Mouse (Mus musculus) cortical plate, adult 2 months (tissue): ENCODE measurements around the gene Dek. TPM values are rescaled to one million over a fixed set of nuclear protein-coding genes. Genes with fewer than 3 reads are reported as not detected.

Source experiments
- H3K27ac ChIP-seq: fragments of 200-500 bp; 2 replicates; pipeline ENCODE4 v1.5.1; 2012; ENCODE audit warnings: low read length, control low read depth, inconsistent platforms; ENCODE audit not compliant: insufficient read depth
- H3K4me1 ChIP-seq: fragments of 200-500 bp; 2 replicates; pipeline ENCODE4 v1.6.1; 2011; ENCODE audit warnings: low read length; ENCODE audit not compliant: control insufficient read depth, insufficient read depth
- H3K4me3 ChIP-seq: fragments of 200-500 bp; 2 replicates; pipeline ENCODE4 v1.5.1; 2011; ENCODE audit warnings: mild to moderate bottlenecking, low read length, control low read depth; ENCODE audit not compliant: insufficient read depth
- CTCF ChIP-seq: fragments of 200-500 bp; IDR thresholded peaks from 2 replicates; pipeline ENCODE4 v1.5.1; 2011; ENCODE audit warnings: mild to moderate bottlenecking, control low read depth, low read length; ENCODE audit not compliant: insufficient read depth; ENCODE audit errors: extremely low read depth
- POLR2A ChIP-seq: fragments of 200-500 bp; IDR thresholded peaks from 2 replicates; pipeline ENCODE4 v1.6.1; 2011; ENCODE audit warnings: mild to moderate bottlenecking, low read length, control low read depth; ENCODE audit not compliant: insufficient read depth; ENCODE audit errors: extremely low read depth
- polyA plus RNA-seq: library from polyadenylated mRNA; depleted of rRNA; stranded (reverse); fragments of >200 nt; gene quantifications from 2 replicates; pipeline ENCODE4 v1.2.3, GENCODE M21; 2012

Dek gene
- polyA plus RNA-seq, 1 experiment, result 41.4 TPM

DNA sequence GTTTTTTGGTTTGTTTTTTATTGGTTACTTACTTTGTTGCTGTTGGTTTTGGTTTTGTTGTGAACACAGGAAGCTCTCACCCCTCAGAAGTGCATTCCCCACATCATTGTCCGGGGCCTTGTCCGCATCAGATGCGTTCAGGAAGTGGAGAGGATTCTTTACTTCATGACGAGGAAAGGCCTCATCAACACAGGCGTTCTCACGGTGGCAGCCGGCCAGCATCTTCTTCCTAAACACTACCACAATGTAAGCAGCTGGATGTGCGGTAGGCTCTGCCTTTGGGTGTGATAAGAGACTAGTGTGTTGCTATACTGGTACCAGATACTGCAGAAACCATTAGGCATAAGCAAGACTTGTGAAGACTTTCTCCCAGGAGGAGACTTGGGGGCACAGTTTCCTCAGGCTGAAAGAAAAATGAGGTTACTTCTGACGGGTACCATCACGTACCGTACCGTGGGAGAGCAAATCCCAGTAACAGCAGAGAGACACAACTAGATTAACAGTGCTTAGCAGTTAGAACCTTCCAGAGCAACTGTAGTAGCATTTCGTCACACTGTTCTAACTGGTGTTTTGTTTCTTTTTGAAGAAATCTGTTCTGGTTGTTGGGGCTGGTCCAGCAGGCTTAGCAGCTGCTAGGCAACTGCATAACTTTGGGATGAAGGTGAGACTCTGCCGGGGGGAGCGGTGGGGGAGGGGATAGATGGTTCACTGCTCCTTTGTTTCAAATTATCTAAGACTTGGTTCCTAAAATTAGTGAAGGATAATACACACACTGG lies 41.8 kb downstream of the Dek start:
- TF ChIP-seq CTCF (no peak), POLR2A (no peak)
- H3K4me3 ChIP-seq, result no peak overlapping the region
- no peak overlapping the region for H3K27ac ChIP-seq
- no peaks in the 10 kb centered on the region for H3K4me1 ChIP-seq

- H3K27ac ChIP-seq, result no peak overlapping the region
- H3K4me1 ChIP-seq, result no peaks in the 10 kb centered on the region
- TF ChIP-seq CTCF, result no peak
- no peak for TF ChIP-seq POLR2A
- H3K4me3 ChIP-seq, result no peak overlapping the region
Measured at GRCm38 (mm10) chr13:47062756-47063155, 43.2 kb downstream of the Dek start.

- peaks cover 2% of the 10 kb centered on the region for H3K4me1 ChIP-seq
- no peak overlapping the region for H3K27ac ChIP-seq
- H3K4me3 ChIP-seq, result no peak overlapping the region
- TF ChIP-seq POLR2A (no peak), CTCF (no peak)
Measured at GRCm38 (mm10) chr13:47056781-47057180, 49.2 kb downstream of the Dek start.

DNA sequence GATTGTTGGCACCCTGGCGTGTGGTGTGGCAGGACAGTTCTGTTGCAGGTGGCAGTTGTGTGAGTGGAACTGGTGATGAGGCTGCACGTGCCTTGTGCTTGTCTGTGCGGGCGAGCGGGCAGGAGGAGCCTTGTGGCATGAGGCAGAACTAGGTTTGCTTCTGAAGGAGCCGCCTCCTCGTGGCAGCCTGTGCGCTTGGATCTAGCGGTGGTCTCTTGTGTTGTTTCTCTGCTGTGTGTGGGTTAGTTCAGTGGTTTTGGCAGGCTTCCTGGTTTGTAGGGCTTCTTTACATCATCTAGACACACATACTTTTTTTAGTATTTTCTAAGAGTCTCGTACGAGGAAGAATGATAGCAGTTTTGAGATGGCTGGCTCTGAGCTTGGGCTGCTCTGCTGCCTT lies 49.9 kb downstream of the Dek start:
- TF ChIP-seq POLR2A (no peak), CTCF (no peak)
- Histone ChIP-seq H3K4me1 (peaks cover 2% of the 10 kb centered on the region), H3K4me3 (no peak overlapping the region), H3K27ac (no peak overlapping the region)

DNA sequence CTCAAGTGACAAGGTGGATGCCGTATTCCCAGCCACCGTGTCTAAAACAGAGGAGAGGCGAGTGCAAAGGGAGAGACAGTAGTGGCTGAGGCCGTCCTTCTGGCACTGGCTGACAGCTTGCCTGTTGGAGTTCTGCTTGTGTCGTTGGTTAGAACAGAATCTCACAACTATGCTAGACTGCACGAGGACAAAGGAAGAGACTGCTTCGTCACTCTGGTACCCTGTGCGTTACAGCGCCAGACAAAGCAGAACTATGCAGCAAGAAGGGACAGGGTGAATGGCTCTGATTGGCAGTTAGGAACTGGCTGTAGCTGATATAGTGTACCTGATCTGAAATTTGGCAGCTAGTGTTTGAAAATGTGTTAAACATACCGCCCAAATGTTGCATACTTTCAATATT lies 52.0 kb downstream of the Dek start:
- Histone ChIP-seq H3K4me1 (peaks cover 2% of the 10 kb centered on the region), H3K27ac (no peak overlapping the region), H3K4me3 (no peak overlapping the region)
- TF ChIP-seq POLR2A (no peak), CTCF (no peak)

GRCm38 (mm10) chr13:47050009-47050408 lies 56.0 kb downstream of the Dek start:
- H3K4me3 ChIP-seq, result no peak overlapping the region
- H3K27ac ChIP-seq, result no peak overlapping the region
- no peak for TF ChIP-seq POLR2A
- TF ChIP-seq CTCF, result no peak
- H3K4me1 ChIP-seq, result no peaks in the 10 kb centered on the region

GRCm38 (mm10) chr13:47047996-47048395 lies 58.0 kb downstream of the Dek start:
- no peak for TF ChIP-seq CTCF
- no peak for TF ChIP-seq POLR2A

GRCm38 (mm10) chr13:47044617-47044947 lies 61.4 kb downstream of the Dek start, which contains the start of gene Tpmt:
Gene Tpmt (minus strand): TSS chr13:47044737.
- TF ChIP-seq POLR2A, result no peak
- no peak for TF ChIP-seq CTCF
- no peak within 1 kb of the TSS for H3K27ac ChIP-seq
- H3K4me1 ChIP-seq, result no peaks in the 10 kb centered on the region
- peak within 1 kb of the TSS; percentile 38 for H3K4me3 ChIP-seq

More at GRCm38 (mm10) chr13:47047996-47048395, 58.0 kb downstream of the Dek start:
- H3K27ac ChIP-seq, result no peak overlapping the region
- H3K4me1 ChIP-seq, result no peaks in the 10 kb centered on the region
- no peak overlapping the region for H3K4me3 ChIP-seq

- no peak overlapping the region for H3K27ac ChIP-seq
- no peaks in the 10 kb centered on the region for H3K4me1 ChIP-seq
- TF ChIP-seq CTCF, result no peak
- TF ChIP-seq POLR2A, result no peak
- peak overlapping the region; percentile 38 for H3K4me3 ChIP-seq
Measured at GRCm38 (mm10) chr13:47043833-47044616, 62.0 kb downstream of the Dek start.

- TF ChIP-seq CTCF (no peak), POLR2A (peak; percentile 71)
- no peak within 1 kb of the TSS for H3K27ac ChIP-seq
- H3K4me1 ChIP-seq, result no peaks in the 10 kb centered on the region
- peak within 1 kb of the TSS; percentile 38 for H3K4me3 ChIP-seq
Measured at GRCm38 (mm10) chr13:47043030-47043680, 62.8 kb downstream of the Dek start, which contains the start of gene Kdm1b. Gene Kdm1b (plus strand): TSS chr13:47043499.
